Mouse (Mus musculus) ovary, adult 2 months (tissue): Measurements from ENCODE around the gene Gm11564. TPM values are rescaled to one million over a fixed set of nuclear protein-coding genes. Genes with fewer than 3 reads are reported as not detected.

Experiments used
- polyA plus RNA-seq: library from polyadenylated mRNA; depleted of rRNA; stranded (reverse); fragments of >200 nt; gene quantifications from 2 replicates; pipeline ENCODE4 v1.2.3, GENCODE M21; 2012; rRNA removed

Gm11564 gene
- not detected in 2 replicates for polyA plus RNA-seq

DNA sequence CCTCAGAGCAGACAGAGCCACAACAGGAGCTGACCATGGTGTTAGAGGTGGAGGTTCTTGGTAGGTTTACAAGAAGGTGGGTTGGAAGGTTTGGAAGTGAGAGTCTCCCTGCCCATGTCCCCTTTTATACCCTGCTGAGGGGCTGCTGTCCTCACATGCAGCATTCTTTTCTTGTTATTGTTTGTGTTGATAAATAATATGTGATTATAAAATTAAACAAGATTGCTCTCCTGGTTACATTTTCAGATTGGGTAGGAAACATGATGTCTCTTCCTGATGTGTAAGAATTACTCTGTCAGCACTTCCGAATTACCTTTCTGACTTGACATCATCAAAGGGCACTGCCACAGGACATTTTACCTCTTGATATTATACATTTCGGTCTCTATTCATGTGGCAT lies at the start of gene Gm11564:
Gene Gm11564 (minus strand): TSS at position 101 of the 400 bp plus-strand sequence.

DNA sequence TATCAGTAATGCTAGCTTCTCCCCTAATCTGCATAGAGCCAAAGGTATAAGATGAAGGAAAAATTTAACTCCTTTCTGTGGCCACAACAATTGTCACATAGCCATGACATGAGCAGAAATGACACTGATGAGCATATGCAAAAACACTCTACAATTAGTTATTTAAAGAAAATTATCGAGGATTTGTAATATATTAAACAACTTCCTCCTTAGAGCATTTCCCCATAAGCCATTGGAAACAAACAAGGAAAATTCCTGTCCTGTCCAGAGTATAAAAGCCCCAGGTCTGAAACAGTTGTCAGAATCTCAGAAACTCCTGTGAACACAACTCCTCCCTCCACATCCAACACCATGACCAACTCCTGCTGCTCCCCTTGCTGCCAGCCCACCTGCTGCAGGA lies 48.7 kb upstream of the Gm11564 start, which contains the start of gene Gm11559:
Gene Gm11559 (plus strand): TSS at position 301 of the 400 bp plus-strand sequence.

DNA sequence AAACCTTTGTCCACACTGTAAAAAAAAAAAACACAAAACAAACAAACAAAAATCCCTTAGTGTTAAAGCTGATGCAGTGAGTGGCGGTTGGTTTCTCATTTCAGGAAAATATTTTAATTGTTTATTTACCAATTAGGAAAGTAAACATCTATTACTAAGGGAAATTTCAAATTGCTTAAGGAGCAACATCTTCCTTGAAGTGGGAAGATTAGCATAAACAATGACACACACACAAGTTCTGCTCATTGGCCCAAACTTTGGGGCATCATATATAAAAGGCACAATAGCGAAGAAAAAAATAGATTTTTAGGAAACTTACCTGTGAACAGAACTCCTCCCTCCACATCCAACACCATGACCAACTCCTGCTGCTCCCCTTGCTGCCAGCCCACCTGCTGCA lies 42.2 kb upstream of the Gm11564 start, which contains the start of gene Gm11568:
Gene Gm11568 (plus strand): TSS at position 301 of the 400 bp plus-strand sequence.

DNA sequence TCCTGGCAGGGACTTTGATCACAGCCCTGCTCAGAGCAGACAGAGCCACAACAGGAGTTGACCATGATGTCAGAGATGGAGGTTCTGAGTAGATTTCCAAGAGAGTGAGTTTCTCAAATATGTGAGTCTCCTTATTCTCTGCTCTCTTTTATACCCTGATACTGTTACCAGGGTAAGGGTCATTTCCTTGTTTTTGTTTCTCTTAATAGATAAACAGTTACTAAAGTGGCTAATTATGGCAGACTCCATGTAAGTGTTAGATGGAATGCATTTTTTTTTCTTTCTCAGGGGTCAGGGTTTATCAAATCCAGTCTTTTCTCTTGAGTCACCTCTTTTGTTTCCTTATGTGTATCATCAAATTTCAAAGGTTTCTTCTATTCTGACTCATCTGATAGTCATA lies 36.0 kb upstream of the Gm11564 start, which contains the start of gene Krtap4-16:
Gene Krtap4-16 (minus strand): TSS at position 101 of the 400 bp plus-strand sequence.

DNA sequence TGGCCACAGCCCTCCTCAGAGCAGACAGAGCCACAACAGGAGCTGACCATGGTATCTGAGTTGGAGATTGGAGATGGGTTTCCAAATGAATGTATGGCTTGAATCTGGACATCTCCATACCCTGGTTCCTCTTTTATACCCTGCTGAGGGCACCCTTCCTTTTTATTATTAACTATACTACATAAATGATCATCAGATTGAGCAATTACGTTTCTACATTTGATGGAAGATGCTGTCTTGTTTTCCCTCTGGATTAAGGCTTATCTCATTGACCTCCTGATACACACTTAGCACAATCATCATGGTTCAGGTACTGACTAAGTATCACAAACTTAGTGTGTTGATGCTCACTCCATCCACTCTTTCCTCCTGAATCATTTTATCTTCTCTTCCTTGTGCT lies 22.5 kb upstream of the Gm11564 start, which contains the start of gene 2300003K06Rik:
Gene 2300003K06Rik (minus strand): TSS at position 101 of the 400 bp plus-strand sequence.

DNA sequence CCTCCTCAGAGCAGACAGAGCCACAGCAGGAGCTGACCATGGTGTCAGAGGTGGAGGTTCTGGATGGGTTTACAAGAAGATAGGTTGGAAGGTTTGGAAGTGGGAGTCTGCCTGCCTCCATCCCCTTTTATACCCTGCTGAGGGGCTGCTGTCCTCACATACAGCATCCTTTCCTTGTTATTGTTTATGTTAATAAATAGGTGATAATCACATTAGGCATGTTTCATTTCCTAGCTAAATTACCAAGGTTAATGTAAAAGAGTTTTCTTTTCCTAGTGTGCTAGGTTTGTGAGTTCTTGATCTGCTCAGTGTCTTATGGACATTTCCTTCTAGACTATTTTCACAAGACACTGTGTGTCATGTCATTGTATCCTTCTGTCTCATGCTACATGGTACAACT lies 5.7 kb downstream of the Gm11564 start, which contains the start of gene Krtap4-13:
Gene Krtap4-13 (minus strand): TSS at position 101 of the 400 bp plus-strand sequence.

DNA sequence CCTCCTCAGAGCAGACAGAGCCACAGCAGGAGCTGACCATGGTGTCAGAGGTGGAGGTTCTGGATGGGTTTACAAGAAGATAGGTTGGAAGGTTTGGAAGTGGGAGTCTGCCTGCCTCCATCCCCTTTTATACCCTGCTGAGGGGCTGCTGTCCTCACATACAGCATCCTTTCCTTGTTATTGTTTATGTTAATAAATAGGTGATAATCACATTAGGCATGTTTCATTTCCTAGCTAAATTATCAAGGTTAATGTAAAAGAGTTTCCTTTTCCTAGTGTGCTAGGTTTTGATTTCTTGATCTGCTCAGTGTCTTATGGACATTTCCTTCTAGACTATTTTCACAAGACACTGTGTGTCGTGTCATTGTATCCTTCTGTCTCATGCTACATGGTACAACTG lies 11.1 kb downstream of the Gm11564 start, which contains the start of gene Gm11554:
Gene Gm11554 (minus strand): TSS at position 101 of the 400 bp plus-strand sequence.

DNA sequence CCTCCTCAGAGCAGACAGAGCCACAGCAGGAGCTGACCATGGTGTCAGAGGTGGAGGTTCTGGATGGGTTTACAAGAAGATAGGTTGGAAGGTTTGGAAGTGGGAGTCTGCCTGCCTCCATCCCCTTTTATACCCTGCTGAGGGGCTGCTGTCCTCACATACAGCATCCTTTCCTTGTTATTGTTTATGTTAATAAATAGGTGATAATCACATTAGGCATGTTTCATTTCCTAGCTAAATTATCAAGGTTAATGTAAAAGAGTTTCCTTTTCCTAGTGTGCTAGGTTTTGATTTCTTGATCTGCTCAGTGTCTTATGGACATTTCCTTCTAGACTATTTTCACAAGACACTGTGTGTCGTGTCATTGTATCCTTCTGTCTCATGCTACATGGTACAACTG lies 16.6 kb downstream of the Gm11564 start, which contains the start of gene Gm11569:
Gene Gm11569 (minus strand): TSS at position 101 of the 400 bp plus-strand sequence.

DNA sequence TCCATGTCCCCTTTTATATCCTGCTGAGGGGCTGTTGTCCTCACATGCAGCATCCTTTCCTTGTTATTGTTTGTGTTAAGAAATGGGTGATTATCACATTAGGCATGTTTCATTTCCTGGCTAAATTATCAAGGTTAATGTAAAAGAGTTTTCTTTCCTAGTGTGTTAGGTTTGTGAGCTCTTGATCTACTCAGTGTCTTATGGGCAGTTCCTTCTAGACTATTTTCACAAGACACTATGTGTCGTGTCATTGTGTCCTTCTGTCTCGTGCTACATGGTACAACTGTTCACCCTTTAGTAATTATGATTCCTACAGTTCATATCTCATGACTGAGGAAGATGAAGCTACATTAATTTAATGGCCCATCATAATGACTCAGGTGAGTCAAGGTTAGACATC lies 22.1 kb downstream of the Gm11564 start, which contains the start of gene Gm11596:
Gene Gm11596 (minus strand): TSS at position 101 of the 400 bp plus-strand sequence.

DNA sequence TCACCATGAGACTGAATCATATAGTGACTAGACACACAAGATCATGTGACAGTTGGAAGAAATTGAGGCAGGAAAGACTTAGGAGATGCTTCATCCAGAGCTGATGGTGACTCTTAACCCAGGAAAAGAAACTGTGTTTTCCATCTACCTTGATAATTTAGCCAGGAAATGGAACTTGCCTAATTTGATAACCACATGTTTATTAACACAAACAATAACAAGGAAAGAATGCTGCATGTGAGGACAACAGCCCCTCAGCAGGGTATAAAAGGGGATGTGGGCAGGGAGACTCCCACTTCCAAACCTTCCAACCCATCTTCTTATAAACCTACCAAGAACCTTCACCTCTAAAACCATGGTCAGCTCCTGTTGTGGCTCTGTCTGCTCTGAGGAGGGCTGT lies 30.6 kb downstream of the Gm11564 start, which contains the start of gene Krtap4-9:
Gene Krtap4-9 (plus strand): TSS at position 301 of the 400 bp plus-strand sequence.

DNA sequence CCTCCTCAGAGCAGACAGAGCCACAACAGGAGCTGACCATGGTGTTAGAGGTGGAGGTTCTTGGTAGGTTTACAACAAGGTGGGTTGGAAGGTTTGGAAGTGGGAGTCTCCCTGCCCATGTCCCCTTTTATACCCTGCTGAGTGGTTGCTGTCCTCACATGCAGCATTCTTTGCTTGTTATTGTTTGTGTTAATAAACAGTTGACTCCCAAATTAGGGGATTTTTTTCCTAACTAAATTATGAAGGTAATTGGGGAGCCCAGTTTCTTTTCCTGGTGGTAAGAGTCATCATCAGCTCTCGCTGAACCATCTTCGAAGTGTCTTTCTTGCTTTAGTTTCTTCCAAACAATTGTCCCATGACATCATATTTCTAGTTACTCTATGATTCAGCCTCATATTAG lies 34.9 kb downstream of the Gm11564 start, which contains the start of gene Krtap4-8:
Gene Krtap4-8 (minus strand): TSS at position 101 of the 400 bp plus-strand sequence.

DNA sequence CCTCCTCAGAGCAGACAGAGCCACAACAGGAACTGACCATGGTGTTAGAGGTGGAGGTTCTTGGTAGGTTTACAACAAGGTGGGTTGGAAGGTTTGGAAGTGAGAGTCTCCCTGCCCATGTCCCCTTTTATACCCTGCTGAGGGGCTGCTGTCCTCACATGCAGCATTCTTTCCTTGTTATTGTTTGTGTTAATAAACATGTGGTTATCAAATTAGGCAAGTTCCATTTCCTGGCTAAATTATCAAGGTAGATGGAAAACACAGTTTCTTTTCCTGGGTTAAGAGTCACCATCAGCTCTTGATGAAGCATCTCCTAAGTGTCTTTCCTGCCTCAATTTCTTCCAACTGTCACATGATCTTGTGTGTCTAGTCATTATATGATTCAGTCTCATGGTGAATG lies 42.7 kb downstream of the Gm11564 start, which contains the start of gene Gm11595:
Gene Gm11595 (minus strand): TSS at position 101 of the 400 bp plus-strand sequence.

Other genes starting within 250 kb of the Gm11564 start
- gene Krtap3-1, start 249.0 kb downstream of the Gm11564 start, polyA plus RNA-seq: not detected in 2 replicates
- gene Krtap1-5, start 234.7 kb downstream of the Gm11564 start, polyA plus RNA-seq: not detected in 2 replicates
- gene Krtap1-4, start 232.0 kb downstream of the Gm11564 start, polyA plus RNA-seq: not detected in 2 replicates
- gene Krtap1-3, start 224.3 kb downstream of the Gm11564 start, polyA plus RNA-seq: not detected in 2 replicates
- not detected in 2 replicates for gene Krtap9-3, start 217.6 kb downstream of the Gm11564 start, polyA plus RNA-seq
- gene Gm11938, start 212.4 kb downstream of the Gm11564 start, polyA plus RNA-seq: not detected in 2 replicates
- gene Gm11937, start 205.5 kb downstream of the Gm11564 start, polyA plus RNA-seq: not detected in 2 replicates
- not detected in 2 replicates for gene Krtap2-4, start 200.8 kb downstream of the Gm11564 start, polyA plus RNA-seq
- 0.18 and 0.21 TPM in 2 replicates for gene Gm11562, start 195.2 kb downstream of the Gm11564 start, polyA plus RNA-seq
- not detected in 2 replicates for gene Krtap4-1, start 187.4 kb downstream of the Gm11564 start, polyA plus RNA-seq
- not detected in 2 replicates for gene Krtap4-2, start 180.6 kb downstream of the Gm11564 start, polyA plus RNA-seq
- not detected in 2 replicates for gene Krtap4-7, start 171.6 kb downstream of the Gm11564 start, polyA plus RNA-seq
- gene Gm11555, start 165.4 kb downstream of the Gm11564 start, polyA plus RNA-seq: not detected in 2 replicates
- not detected in 2 replicates for gene Gm11563, start 156.7 kb downstream of the Gm11564 start, polyA plus RNA-seq
- 0.18 and 0.26 TPM in 2 replicates for gene Krtap4-6, start 149.7 kb downstream of the Gm11564 start, polyA plus RNA-seq
- not detected in 2 replicates for gene Gm14190, start 124.9 kb downstream of the Gm11564 start, polyA plus RNA-seq
- gene Gm14180, start 81.4 kb downstream of the Gm11564 start, polyA plus RNA-seq: not detected in 2 replicates
- not detected in 2 replicates for gene Gm11595, start 42.8 kb downstream of the Gm11564 start, polyA plus RNA-seq
- gene Krtap4-8, start 35.0 kb downstream of the Gm11564 start, polyA plus RNA-seq: not detected in 2 replicates
- not detected in 2 replicates for gene Krtap4-9, start 30.5 kb downstream of the Gm11564 start, polyA plus RNA-seq
- not detected in 2 replicates for gene Gm11596, start 22.2 kb downstream of the Gm11564 start, polyA plus RNA-seq
- not detected in 2 replicates for gene Gm11569, start 16.7 kb downstream of the Gm11564 start, polyA plus RNA-seq
- not detected in 2 replicates for gene Gm11554, start 11.2 kb downstream of the Gm11564 start, polyA plus RNA-seq
- gene Krtap4-13, start 5.8 kb downstream of the Gm11564 start, polyA plus RNA-seq: not detected in 2 replicates
- gene 2300003K06Rik, start 22.4 kb upstream of the Gm11564 start, polyA plus RNA-seq: not detected in 2 replicates
- not detected in 2 replicates for gene Krtap4-16, start 35.9 kb upstream of the Gm11564 start, polyA plus RNA-seq
- gene Gm11568, start 42.3 kb upstream of the Gm11564 start, polyA plus RNA-seq: not detected in 2 replicates
- gene Gm11559, start 48.8 kb upstream of the Gm11564 start, polyA plus RNA-seq: not detected in 2 replicates
- not detected in 2 replicates for gene Krtap9-1, start 57.7 kb upstream of the Gm11564 start, polyA plus RNA-seq
- not detected in 2 replicates for gene Gm11567, start 63.5 kb upstream of the Gm11564 start, polyA plus RNA-seq
- gene Krtap31-1, start 92.3 kb upstream of the Gm11564 start, polyA plus RNA-seq: not detected in 2 replicates
- not detected in 2 replicates for gene Gm11565, start 99.1 kb upstream of the Gm11564 start, polyA plus RNA-seq
- not detected in 2 replicates for gene Krtap31-2, start 120.6 kb upstream of the Gm11564 start, polyA plus RNA-seq
- not detected in 2 replicates for gene Krtap9-5, start 132.8 kb upstream of the Gm11564 start, polyA plus RNA-seq
- gene Krtap29-1, start 163.4 kb upstream of the Gm11564 start, polyA plus RNA-seq: not detected in 2 replicates
- not detected in 2 replicates for gene Krtap16-1, start 170.9 kb upstream of the Gm11564 start, polyA plus RNA-seq
- 0.23 TPM in 1 of 2 replicates, not detected in the other for gene Krtap17-1, start 178.3 kb upstream of the Gm11564 start, polyA plus RNA-seq
- not detected in 2 replicates for gene Krt33a, start 200.5 kb upstream of the Gm11564 start, polyA plus RNA-seq
- gene Krt33b, start 214.2 kb upstream of the Gm11564 start, polyA plus RNA-seq: not detected in 2 replicates
- not detected in 2 replicates for gene Krt34, start 225.9 kb upstream of the Gm11564 start, polyA plus RNA-seq
- not detected in 2 replicates for gene Krt31, start 234.9 kb upstream of the Gm11564 start, polyA plus RNA-seq